Mouse (Mus musculus): ENCODE data around the gene Cass4.

Cass4 gene

DNA sequence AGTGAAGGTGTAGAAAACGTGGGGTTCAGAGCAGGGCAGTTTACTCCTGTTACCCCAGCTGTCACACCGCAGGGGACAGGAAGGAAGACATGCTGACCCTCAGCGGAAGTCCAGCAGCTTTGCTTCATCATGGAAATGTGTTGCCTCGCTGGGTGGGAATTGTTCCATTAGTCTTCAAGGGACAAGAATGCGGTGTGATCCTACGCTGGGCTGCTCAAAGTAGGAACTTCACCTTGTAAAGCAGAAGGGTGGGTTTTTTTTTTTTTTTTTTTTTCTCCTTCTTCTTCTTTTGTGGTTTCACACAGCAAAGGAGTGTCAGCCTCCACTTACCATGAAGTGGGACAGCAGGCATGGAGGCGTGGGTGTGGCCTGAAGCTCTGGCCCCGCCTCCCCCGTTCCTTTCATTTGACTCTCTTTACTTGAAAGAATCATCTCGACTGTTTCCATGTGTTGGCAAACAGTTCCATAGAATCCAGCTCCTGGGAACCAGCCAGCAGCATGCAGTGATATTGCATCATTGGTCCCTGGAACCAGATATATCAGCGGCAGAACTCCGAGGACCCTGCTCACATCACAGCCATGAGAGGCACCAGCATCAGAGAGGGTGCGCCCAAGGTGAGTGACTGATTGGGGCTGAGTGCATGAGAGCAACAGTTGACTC is at the start of gene Cass4:
TSS of gene Cass4 (plus strand) at position 404 of the 661 bp plus-strand sequence.
- in situ Hi-C loops (cut with MboI, MseI) = no loop called here

DNA sequence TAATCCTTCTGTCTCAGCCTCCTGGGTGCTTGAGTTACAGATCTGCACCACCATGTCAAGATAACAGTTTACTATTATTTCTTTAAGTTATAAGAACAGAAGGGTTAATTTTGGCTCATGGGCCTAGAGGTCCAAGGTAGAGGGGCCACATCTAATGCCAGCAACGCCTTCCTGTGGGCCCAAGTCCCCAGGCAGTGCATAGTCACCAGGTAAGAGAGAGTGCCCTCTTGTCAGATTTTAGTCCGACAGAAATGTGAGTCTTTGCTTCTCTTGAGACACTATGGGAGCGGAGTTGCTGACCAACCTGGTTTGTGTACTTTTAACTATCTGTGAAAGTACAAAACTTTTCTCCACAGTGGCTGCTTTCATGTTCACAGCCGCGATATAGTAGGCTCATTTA is 48.9 kb upstream of the Cass4 start:
- in situ Hi-C loops (cut with MboI, MseI) = loop anchor here (10.0 kb wide), 1 partner anchor 1840 kb away; no protein-coding TSS in a partner anchor

DNA sequence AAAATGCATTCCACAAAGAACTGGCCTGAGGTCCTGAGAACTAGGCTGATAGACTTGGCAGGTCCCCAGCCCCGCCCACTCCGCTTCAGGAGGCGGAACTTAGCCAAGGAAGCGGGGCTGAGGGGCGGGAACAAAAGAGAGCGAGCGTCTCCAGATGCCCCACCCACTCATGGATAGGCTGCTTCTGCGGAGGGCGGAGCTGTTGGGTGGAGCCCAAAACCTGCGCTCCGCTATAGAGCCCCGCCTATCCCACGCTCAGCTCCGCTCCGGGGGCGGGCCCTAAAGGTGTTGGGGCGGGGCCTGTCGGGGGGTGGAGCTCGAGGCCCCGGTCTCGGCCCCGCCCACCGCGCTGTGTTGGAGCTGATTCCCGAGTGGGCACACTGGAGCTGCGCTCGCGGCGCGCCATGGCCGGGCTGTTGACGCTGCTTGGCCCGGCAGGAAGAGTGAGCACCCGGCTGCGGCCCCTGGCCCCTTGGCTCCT is 48.3 kb upstream of the Cass4 start, which contains the start of gene Fam210b:
TSS of gene Fam210b (plus strand) at position 308 of the 481 bp plus-strand sequence.
- in situ Hi-C loops (cut with MboI, MseI) = loop anchor here (10.0 kb wide), 1 partner anchor 1840 kb away; no protein-coding TSS in a partner anchor

DNA sequence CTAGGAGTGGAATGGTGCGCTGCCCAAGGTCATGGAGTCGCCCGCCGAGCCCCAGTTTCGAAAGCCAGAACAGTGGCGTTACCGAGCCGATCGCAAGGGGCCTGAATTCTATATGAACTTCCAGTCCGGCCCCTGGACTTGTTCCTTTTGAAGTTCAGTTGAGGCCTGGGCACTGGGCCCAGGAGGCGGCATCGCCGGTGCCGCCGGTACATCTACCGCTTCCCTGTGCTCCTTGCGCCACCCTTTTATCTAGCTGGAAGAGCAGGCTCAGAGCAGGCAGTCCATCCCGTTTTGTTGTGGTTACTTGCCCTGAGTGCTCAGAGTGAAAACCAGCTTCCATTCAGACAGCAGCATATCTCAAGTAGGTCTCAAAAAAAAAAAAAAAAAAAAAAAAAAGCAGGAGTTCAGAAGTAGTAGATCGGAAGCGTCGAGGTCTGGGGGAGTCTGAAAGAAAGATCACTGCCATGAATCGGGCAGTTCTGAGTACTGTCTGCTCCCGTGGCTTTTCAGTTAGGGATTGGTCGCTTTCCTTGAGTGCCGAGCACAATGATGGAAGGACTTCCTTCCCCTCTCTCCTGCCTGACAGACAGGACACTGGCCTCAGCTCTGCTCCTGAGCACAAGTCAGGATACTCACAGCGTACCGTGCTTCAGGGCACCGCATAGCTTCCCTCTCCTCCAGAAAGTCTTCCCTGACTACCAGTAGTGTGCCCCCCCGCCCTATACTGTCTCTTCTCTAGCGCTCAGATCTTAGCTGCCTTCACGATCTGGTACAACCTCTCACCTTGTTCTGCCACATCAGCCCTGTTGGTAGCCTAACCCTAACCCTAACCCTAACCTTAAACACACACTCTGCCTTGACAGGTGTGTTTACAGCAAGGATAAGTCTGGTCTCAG is 47.3 kb upstream of the Cass4 start:
- in situ Hi-C loops (cut with MboI, MseI) = loop anchor here (10.0 kb wide), 1 partner anchor 1841 kb away; no protein-coding TSS in a partner anchor

DNA sequence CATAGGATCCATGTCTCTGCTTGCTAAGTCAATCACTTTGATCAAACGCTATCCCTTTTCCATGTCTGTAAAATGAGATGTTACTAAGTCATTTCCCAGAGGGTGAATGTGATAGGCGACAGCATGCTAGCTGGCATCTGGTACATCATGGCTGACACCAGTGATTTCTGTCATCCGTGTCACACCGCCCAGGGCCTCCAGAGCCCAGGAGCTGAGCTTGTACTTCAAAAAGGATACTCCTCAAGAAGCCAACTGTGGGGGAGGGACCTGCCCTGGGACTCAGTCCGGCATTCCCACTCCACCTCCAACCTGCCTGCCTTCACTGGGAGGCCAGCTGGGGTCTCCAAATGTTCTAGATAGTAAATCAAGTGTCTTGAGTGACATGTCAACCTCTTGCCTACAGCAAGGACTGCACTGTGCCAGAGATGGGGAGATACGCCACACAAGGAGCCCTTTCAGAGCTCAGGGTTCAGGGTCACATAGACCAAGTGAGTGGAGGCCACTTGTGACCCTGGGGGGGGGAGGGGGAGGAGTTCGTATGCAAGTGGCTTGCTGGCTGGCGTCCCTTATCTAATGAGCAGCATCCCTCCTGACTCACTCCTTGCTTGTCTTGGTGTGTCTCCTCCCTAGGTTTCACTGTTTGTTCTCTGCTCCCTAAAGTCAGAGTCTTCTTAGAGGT is 46.5 kb upstream of the Cass4 start:
- in situ Hi-C loops (cut with MboI, MseI) = loop anchor here (10.0 kb wide), 1 partner anchor 1842 kb away; no protein-coding TSS in a partner anchor

DNA sequence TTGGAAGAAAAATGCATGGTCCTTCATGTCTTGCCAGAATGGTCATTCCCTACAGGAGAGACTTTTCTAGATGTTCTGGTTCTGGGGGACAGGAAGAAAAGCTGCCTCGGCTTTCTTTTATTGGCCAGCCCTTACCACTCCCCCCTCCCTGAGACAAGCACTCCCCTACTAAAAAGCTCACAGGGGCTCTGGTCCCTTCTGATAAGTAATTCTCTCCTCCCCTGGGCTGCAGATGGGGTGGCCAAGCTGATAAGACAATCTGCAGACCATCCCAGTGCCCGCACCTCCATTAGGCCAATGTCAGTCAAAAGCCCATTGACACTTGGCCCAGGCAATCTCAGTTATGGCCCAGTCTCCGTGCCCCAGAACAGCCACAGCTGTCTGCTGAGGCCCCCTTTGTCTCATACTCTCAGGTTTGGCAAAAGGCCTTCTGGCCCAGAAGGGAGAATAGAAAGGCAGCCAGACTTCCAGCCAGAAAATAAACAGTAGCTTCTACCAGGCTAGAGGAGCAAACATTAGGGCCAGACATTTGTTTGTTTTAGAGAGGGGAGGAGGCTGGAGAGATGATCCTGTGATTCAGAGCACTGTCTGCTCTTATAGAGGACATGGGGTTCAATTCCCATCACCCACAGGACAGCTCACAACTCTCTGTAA is 45.2 kb upstream of the Cass4 start:
- in situ Hi-C loops (cut with MboI, MseI) = loop anchor here (10.0 kb wide), 1 partner anchor 1844 kb away; no protein-coding TSS in a partner anchor

DNA sequence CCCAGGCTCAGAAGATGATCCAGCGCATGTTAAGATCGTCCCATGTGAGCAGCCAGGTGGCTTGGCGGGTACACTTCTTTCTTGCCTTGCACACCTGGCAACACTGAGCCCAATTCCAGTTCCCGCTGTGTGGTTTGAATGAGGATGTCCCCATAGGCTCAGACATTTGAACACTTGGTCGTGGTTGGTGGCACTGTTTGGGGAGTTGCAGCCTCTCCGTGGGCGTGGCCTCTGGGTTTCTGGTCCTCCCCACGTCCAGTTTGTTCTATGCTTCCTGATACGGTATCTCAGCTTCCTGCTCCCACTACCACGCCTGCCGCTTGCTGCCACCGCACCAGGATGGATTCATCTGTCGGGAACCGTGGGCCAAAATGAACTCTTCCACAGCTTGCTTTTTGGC is 43.8 kb upstream of the Cass4 start:
- in situ Hi-C loops (cut with MboI, MseI) = loop anchor here (10.0 kb wide), 1 partner anchor 1845 kb away; no protein-coding TSS in a partner anchor

DNA sequence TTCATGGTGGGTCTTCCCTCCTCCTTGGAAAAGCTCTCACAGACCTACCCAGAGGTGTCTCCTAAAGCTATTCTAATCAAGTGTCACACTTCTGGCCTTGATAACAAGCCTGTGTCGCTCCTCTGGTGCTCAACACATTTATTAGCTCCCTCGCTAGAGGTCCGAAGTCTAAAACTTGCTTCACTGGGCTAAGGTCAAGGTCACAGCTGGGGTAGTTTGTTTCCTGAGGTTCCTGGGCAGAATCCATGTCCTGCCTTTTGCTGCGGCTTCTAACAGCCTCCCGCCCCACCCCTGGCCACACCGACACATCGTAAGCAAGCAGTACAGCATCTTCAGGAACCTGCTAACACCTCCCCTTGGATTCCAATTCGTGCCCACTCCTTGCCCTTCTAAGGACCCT is 42.8 kb upstream of the Cass4 start:
- in situ Hi-C loops (cut with MboI, MseI) = no loop called here

DNA sequence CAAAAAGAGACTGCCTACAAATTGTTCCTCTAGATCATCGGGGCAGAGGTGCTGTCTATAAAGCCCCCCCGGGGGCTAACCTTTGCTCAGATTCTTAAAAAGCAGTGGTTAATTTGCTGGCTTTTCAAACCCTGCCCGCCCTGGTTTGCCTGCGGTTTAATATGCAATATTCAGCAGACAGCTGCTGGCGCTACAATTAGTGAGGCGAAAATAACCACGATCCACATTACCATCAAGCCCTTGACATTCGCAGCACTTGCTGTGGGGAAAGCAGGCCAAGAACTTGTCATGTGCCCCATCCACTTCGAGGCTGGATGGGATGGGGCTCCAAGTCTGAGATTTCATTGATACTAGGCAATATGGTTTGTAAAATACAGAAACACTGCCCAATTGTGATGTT is 40.4 kb upstream of the Cass4 start:
- in situ Hi-C loops (cut with MboI, MseI) = no loop called here

DNA sequence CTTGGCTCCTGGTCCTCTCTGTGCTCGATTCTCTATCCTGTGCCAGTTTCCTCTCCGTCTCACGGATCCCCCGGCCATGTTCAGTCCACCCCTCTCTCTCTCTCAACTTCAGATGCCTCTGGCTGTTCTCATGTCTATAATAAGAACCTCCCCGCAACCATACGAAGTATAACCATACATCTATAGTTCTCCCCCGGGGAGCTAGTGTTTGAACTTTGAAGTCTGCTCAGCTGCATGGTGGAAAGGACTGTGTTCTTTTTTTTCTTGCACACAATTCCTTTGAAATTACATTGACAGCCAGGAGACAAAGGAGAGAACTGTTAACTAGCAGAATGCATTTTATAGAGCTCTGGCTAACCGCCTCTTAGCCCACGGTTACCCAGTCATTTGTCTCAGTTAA is 38.8 kb upstream of the Cass4 start:
- in situ Hi-C loops (cut with MboI, MseI) = no loop called here

DNA sequence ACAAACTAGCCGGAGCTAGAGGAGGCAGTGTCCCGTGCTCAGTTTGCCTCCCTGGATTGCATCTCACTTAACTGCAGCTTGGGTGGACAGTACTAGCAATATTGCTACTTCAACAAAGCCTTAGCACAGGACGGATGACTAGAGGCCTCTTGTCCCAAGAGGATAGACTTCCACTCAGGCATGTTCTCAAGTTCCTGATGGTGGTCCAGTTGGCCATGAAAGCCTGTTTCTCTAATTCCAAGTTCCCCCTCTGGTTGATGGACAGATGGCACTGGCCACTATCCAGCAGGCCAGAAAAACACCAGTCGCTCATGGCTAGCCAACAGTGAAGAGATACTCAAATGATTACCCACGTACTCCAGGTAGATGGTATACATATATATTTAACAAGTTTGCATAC is 37.8 kb upstream of the Cass4 start:
- in situ Hi-C loops (cut with MboI, MseI) = no loop called here

DNA sequence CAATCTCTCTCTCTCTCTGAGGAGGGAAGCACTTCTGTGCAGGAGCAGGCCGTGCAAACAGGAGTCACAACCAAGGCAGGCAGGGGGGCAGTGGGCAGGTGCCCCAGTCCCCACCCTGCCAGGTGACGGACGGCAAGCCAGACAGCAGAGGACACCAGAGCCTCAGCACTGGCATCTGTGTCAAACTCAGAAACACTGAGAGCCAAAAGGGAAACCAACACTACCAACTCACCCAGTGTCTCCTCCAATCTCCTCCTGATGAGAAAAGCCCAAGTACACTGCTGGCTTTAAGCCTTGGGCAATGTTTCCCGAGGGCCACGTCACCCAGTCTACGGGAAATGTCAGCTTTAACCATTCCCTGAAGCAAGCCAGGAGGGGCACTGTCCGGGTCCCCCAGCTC is 30.4 kb upstream of the Cass4 start:
- in situ Hi-C loops (cut with MboI, MseI) = no loop called here

DNA sequence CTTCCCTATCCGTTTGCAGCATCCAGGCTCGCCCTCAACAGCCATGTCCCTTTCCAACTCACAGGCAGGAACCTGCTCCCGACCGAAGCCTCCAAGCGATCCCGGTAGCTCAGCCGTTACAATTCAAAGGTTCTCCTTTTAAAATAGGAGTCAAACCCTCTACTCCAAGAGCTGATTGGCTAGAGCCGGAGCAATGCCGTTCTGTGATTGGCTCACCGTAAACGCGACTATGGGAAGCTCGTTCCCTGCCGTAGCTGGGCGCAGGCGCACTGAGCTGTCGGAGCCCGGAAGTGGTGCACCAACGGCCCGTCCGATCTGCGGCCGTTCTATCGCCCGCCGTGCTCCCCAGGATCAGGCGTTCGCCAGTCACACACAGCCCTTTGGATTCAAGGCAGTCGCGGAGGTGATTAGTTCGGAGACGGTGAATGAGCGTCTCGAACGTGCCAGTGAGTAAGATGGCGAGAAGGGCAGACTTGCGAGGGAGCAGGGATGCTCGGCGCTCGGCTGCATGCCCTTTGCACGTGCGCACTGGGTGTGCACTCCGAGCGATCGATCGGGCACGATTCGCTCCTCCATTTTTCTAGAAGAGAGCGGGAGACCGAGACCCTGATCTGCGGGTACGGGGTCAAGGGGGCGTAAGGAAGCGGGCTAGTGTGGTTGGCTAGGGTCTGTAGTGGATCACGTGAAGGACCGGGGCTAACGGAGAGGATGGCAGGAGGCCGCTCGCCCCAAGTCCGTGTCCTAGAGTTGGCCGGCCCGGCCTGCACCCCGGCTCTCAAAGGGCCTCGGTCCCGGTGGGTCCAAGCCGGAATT is 23.0 kb upstream of the Cass4 start, which contains the start of the genes Aurka and Cstf1:
TSS of gene Aurka (minus strand) at position 125 of the 813 bp plus-strand sequence.
TSS of gene Cstf1 (plus strand) at position 271 of the 813 bp plus-strand sequence.
- in situ Hi-C loops (cut with MboI, MseI) = no loop called here

DNA sequence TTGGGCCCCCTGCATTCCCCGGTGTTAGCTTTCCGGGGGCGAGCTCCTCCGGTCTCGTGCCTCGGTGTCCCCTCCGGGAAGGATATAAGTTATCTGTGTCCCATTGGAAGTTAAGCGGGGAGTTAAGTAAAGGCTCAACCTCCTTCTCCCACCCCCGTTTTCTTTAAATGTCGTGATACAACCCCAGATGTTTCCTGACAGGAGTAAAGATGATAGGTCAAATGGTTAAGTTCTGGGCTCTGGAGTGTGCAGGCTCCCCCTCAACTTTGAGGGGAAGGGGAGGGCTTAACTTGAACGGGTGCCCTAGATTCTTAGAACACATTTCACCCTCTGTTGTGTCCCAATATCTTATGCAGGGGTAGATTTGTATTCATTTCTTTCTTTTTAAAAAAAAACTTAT is 22.3 kb upstream of the Cass4 start:
- in situ Hi-C loops (cut with MboI, MseI) = no loop called here

DNA sequence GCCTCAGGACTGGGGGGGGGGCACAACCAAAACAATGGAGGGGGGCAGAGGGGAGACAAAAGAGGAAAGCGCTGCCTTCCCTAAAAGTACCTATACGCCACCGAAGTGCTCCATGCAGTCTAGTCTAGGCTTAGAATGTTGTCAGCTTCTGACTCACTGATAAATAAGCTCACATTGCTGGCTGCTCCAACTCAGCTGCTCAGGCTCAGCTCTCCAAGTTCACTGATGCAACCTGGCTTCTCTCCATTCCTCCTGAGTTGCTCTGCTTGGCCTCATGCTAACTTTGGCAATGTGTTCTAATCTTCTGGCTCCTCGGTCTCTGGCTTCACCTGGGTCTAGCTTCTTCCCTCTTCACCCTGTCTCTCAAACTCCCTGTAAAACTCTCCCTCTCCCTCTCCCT is 17.0 kb upstream of the Cass4 start:
- in situ Hi-C loops (cut with MboI, MseI) = no loop called here

DNA sequence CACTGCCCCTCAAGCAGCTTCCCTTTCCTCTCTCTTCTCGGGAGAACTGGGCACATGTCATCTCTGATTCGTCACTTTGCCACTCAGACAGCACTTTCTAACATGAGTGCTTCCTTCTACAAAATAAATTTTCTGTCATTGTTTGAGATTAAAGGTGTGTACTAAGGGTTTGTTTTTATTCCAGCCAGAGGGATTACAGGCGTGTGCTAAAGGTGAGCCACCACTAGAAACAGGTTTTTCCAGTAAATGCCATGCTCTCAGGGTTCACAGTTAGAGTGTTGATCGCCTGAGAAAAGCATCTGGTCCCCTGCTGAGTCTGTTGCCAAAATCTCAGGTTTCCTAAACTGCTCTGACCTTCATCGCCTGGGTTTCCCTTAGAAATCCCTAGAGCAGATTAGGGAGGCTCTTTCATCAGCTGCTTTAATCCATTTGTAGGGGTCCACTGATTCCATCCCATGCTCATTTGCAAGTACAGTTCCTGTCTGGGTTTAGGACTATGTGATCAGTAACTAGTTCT is 16.5 kb upstream of the Cass4 start:
- in situ Hi-C loops (cut with MboI, MseI) = no loop called here

DNA sequence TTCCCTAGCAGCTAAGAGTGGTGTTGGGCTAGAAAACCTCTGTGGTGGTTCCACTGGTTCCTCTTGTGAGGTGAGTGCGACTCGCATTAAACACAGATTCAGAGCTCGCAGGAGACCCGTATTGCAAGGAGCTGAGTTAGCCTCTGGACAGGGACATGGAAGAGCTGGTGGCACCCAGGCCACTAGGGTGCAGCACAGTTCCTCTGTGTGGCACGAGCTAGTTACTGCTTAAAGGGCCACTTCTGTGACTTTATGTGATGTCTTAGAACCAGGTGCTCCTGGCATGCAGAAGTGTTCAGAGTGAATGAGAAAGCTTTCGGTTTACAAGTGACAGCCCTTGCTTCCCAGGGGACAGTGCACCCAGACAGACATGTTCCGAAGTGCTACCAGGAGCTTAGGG is 15.3 kb upstream of the Cass4 start:
- in situ Hi-C loops (cut with MboI, MseI) = no loop called here

DNA sequence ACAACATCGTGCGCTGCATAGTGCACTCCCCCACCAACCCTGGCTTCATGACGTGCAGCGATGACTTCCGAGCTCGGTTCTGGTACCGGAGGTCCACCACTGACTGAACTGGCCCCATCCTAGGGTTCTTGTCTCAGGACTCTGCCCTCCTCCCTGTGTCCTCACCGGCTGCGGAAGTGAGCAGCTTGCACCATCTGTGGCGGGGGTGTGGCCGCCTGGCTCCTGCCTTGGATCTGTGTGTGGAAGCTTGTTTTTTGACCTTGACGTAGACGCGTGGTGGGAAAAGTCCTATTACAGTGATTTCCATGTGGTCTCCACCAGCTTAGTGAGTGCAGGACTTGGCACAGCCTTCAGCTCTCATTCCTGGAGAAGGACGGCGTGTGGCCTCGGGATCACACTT is 13.1 kb upstream of the Cass4 start:
- in situ Hi-C loops (cut with MboI, MseI) = loop anchor here (5.0 kb wide), 1 partner anchor 57 kb away; no protein-coding TSS in a partner anchor

DNA sequence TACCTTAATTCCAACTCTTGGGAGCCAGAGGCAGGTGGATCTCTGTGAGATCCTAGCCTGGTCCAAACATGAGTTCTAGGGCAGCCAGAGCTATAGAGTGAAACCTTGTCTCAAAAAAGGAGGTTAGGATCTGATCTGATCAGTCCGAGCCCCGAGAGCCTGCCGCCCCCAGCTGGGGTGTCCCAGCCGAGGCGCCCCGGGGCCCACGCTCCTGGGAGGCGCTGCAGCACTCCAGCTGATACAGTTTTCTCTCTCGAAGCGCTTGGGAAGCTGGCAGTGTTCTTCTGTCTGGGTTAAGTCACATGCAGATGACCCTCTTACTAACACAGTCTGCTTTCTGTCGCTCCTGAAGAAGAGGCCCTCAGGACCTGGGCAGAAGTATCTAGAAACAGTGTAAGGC is 12.3 kb upstream of the Cass4 start:
- in situ Hi-C loops (cut with MboI, MseI) = loop anchor here (5.0 kb wide), 1 partner anchor 56 kb away; no protein-coding TSS in a partner anchor

DNA sequence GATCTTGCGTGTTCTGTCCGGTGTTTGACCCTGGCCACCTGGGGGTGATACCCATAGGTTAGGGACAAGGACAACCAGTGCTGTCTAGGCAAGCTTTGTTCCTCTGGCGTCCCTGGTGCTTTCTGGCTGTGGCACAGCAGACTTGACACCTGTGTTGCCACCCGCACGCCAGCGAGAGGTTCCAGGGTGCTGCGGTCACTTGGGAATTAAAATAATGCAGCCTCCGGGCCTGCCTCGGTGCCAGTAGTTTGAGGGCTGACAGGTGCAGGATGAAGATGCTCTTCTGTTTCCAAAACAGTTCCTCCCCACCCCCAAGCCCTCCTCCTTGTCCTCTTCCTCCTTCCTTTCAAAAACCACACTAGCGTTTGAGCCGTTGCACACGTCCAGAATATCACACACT is 11.7 kb upstream of the Cass4 start:
- in situ Hi-C loops (cut with MboI, MseI) = loop anchor here (5.0 kb wide), 1 partner anchor 55 kb away; no protein-coding TSS in a partner anchor
